Mouse (Mus musculus): ENCODE data around the gene Camk2n1. TPM values are rescaled to one million over a fixed set of nuclear protein-coding genes. Genes with fewer than 3 reads are reported as not detected.

The Camk2n1 gene
- polyA plus RNA-seq, 1 experiment from 2014 or later = 1.9 TPM

DNA sequence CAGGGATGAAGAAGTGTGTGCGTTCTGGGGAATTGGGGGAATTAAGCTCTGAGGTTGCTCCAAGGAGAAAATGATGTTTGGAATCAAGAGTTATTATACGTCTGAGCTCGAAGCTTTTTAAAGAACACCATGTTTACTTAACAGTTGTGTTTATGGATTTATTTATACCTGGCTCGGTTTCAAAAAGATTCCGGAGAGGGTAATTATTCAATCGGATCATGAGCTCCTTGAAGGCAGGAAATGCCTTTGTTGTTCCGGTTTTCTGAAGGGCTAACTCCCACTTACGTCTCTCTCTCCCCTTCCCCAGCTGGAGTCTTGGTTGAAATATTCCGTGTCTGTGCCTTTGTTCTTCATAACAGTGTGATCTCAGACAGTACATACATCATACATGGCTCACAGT lies 26.8 kb downstream of the Camk2n1 start:
- 47% methylated on average over 9 of the region's 9 CpGs for WGBS
- Histone ChIP-seq H3K4me2 (replicated peaks) (no peak overlapping the region), H3K27me3 (peaks cover 14% of the 10 kb centered on the region), H3K27ac (no peak overlapping the region), H3K4me1 (no peaks in the 10 kb centered on the region), H3K4me3 (no peak overlapping the region), H3K9me3 (no peaks in the 10 kb centered on the region), H3K36me3 (no peaks in the 10 kb centered on the region), H3K9ac (no peak overlapping the region)
- no peak for ATAC-seq (ENCODE audit: low FRiP score, low read depth)

DNA sequence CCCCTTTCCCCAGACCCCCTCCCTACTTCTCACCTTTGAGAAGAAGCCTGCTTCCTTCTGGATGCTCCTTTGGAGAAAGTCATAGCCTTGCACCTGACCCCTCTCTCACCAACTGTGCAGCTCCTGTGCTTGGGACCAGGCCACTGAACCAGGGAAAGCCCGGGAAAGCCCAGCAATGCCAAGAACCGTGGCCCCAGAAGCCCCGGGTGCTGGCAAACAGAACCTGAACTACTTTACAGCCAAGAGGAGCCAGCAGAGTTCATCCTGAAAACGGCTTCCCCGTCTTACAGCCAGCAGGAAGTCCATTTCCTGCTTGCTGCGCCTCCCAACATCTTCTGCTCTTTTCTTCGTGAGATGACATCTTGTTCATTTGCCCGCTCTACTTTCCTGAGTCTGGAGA lies 28.6 kb downstream of the Camk2n1 start:
- WGBS = 71% methylated on average over 8 of the region's 8 CpGs
- Histone ChIP-seq H3K27me3 (no peaks in the 10 kb centered on the region), H3K36me3 (no peaks in the 10 kb centered on the region), H3K4me1 (no peaks in the 10 kb centered on the region), H3K4me2 (replicated peaks) (no peak overlapping the region), H3K27ac (no peak overlapping the region), H3K9me3 (no peaks in the 10 kb centered on the region), H3K4me3 (no peak overlapping the region), H3K9ac (no peak overlapping the region)
- ATAC-seq (ENCODE audit: low FRiP score, low read depth) = no peak

DNA sequence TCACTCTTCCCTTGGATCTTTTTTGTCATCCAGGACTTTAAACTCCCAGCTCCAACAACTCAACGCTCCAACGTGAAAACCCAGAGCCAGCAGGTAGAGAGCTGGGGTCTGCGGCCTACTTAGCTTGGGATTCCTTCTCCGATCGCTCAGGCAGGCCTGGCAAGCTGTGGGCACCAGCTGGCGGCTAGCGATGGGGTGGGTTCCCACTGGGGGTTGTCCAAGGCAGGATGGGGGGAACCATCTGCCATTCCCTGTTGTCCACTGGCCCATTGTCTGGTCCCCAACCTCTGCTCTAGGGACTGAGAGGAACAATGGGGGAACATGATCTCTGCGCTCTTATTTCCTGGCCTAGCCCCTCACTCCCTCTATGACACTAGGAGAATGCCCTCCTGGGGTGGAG lies 34.1 kb downstream of the Camk2n1 start:
- H3K4me3 ChIP-seq = no peak overlapping the region
- WGBS = 53% methylated on average over 8 of the region's 8 CpGs
- 0 out of 2 replicates have a peak, but pooled peaks cover under 1% of the 10 kb centered on the region for H3K4me1 ChIP-seq
- no peak overlapping the region; the same call in 1 of the 2 replicates for H3K9ac ChIP-seq
- H3K4me2 ChIP-seq (replicated peaks) = no peak overlapping the region
- H3K27me3 ChIP-seq = no peaks in the 10 kb centered on the region
- H3K9me3 ChIP-seq = no peaks in the 10 kb centered on the region
- H3K36me3 ChIP-seq = no peaks in the 10 kb centered on the region
- no peak for ATAC-seq (ENCODE audit: low FRiP score, low read depth)
- no peak overlapping the region for H3K27ac ChIP-seq

DNA sequence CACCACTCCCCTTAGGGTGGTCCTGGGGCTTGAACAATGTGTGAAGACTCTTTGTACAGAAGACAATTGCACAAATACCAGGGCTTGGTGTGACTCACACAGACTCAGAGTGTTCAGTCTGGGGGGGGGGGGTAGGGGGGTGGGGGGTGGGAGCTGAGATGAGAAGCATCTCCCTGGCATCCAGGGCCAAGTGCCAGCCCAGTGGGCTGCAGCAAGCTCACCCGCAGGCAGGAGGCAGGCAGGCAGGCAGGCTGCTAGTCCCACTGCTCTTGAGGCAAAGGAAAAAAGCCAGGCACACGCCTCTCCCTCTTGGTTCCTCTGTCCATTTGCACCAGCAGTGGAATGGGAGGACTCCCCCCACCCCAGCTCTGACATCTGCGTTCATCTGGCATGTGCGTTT lies 37.0 kb downstream of the Camk2n1 start:
- no peak overlapping the region for H3K27ac ChIP-seq
- H3K4me2 ChIP-seq (replicated peaks) = no peak overlapping the region
- H3K9me3 ChIP-seq = no peaks in the 10 kb centered on the region
- H3K36me3 ChIP-seq = no peaks in the 10 kb centered on the region
- H3K4me1 ChIP-seq = peaks cover 24% of the 10 kb centered on the region
- no peak for ATAC-seq (ENCODE audit: low FRiP score, low read depth)
- H3K9ac ChIP-seq = no peak overlapping the region
- H3K4me3 ChIP-seq = no peak overlapping the region
- peaks cover 7% of the 10 kb centered on the region for H3K27me3 ChIP-seq
- 76% methylated on average over 4 of the region's 4 CpGs for WGBS

DNA sequence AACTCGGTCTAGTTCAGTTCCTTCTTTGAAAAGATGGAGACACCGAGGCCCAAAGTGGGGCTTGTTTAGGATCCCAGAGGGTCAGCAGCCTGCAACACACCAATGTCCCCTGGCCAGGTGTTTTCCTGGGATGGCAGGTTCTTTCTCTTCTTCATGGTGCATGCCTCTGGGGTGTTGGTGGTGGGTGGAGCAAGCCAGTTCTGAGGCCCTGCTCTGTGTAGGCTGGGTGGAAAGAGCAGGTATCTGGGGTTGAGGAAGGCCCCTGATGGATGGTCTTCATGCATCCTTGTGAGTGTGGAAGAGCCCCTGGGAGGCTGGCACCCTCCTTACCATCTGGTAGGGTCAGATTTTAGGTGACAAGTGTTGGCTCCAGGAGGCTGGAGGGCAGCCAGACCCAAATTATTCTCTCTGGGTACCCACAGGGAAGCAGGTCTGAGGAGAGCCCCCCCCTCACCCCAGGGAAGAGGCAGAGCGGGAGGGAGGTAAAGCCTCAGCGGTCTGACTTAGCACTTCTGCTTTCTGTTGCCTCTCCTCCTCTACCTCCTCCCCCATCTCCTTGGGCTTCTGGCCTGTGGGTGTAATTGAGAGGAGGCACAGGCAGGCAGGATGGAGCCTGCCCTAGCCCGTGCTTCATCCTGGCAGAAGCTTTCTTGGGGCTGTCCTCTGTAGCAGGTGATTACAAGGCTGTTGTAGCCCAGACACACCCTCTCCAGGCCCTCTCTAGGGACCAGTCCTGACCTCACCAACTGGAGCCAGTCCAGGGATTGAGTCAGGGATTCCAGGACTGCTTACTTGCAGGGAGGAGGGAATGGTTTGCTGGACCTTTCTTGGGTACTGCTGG lies 39.3 kb downstream of the Camk2n1 start:
- ATAC-seq (ENCODE audit: low FRiP score, low read depth) = peak; percentile 31; the same call in 1 of the 2 replicates
- WGBS = 42% methylated on average over 5 of the region's 5 CpGs

DNA sequence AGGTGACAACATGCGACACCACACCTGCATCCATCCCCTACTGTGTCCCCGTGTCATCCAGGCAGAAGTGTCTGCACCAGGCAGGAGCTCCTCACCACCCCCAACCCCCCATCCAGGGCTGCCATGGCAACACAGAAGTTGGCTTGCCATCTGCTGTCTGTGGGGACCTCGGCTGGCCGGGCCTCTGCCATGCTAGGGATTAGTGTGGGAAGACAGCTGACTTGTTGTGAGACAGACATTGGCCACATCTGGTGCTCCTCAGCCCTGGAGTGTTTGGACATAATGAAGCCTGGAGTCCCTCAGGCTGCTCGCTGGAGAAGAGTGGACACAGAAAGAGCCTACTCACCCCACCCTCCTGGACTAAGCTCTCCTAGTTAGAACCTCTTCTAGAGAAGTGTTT lies 40.8 kb downstream of the Camk2n1 start:
- no peak overlapping the region for H3K9ac ChIP-seq
- H3K4me3 ChIP-seq = no peak overlapping the region
- H3K27me3 ChIP-seq = peaks cover 7% of the 10 kb centered on the region
- H3K36me3 ChIP-seq = no peaks in the 10 kb centered on the region
- peak; percentile 42; the same call in 1 of the 2 replicates for ATAC-seq (ENCODE audit: low FRiP score, low read depth)
- WGBS = 15% methylated on average over 5 of the region's 5 CpGs
- no peaks in the 10 kb centered on the region for H3K9me3 ChIP-seq
- H3K27ac ChIP-seq = no peak overlapping the region
- H3K4me1 ChIP-seq = peaks cover 33% of the 10 kb centered on the region
- no peak overlapping the region for H3K4me2 ChIP-seq (replicated peaks)

More for the DNA sequence above, 39.3 kb downstream of the Camk2n1 start:
- H3K4me3 ChIP-seq = no peak overlapping the region
- peaks cover 7% of the 10 kb centered on the region for H3K27me3 ChIP-seq
- no peak overlapping the region for H3K27ac ChIP-seq
- no peak overlapping the region for H3K4me2 ChIP-seq (replicated peaks)
- H3K9me3 ChIP-seq = no peaks in the 10 kb centered on the region
- H3K36me3 ChIP-seq = no peaks in the 10 kb centered on the region
- H3K4me1 ChIP-seq = peaks cover 33% of the 10 kb centered on the region
- no peak overlapping the region for H3K9ac ChIP-seq

DNA sequence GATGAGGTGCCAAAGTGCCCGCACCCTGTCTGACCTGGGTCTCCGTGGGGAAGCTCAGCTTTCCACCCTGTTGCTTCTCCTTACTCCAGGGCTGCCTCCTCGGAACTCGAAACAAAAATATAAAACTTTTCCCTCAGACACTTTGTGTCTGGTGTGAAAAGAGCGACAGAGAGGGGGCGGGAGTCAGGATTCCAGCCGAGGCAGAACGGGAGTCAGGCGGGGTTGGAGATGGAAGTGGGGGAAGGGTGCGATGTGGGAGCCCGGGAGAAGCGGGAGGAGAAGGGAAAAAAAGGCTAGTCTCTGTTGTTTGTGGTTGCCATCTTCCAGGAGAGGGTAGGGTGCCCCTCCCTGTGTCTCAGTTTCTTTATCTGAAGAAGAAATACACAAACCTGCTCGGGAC lies 41.7 kb downstream of the Camk2n1 start:
- Histone ChIP-seq H3K36me3 (no peaks in the 10 kb centered on the region), H3K9me3 (no peaks in the 10 kb centered on the region), H3K4me1 (peaks cover 33% of the 10 kb centered on the region), H3K27ac (no peak overlapping the region; the same call in 1 of the 2 replicates), H3K27me3 (peaks cover 7% of the 10 kb centered on the region), H3K9ac (no peak overlapping the region), H3K4me3 (0 out of 2 replicates have a peak overlapping the region, but pooled peaks have one; percentile 7), H3K4me2 (replicated peaks) (peak overlapping the region; percentile 50)
- ATAC-seq (ENCODE audit: low FRiP score, low read depth) = no peak
- 5% methylated on average over 13 of the region's 13 CpGs for WGBS

DNA sequence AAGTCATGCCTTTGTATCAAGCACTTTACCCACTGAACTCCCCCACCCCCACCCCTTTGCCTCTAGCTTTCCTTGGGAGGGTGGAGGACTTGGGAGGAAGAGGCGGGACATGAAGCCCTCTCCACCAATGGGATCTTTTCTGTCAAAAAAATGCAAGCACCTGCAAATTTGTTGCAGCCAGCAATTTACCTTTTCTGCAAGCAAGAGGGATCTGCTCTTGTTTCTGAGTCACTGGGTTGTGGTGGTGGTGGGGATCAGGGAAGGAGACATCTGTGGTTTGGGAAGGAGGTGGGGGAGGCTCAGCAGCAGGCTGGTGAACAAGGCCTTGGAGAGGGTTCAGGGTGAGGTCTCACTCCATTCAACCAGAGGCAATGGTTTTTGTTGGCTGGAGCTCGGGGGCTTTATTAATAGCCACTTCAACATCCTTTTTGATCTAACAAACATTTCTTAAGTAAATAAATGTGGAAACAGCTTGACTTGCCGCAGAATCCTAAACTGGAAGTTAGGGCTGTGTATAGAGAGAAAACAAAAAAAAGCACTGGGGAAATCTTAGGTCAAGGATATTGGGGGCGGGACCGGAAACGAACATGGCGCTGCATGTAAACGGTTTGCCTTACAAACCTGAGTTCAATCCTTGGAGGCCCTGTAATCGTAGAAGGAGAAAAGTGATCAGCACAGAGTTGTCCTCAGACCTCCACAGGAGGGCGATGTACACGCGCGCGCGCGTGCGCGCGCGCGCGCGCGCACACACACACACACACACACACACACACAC lies 42.8 kb downstream of the Camk2n1 start:
- H3K9me3 ChIP-seq = 0 out of 2 replicates have a peak, but pooled peaks cover under 1% of the 10 kb centered on the region
- no peak overlapping the region for H3K4me2 ChIP-seq (replicated peaks)
- peaks cover 33% of the 10 kb centered on the region for H3K4me1 ChIP-seq
- ATAC-seq (ENCODE audit: low FRiP score, low read depth) = no peak
- no peak overlapping the region for H3K4me3 ChIP-seq
- peaks cover 7% of the 10 kb centered on the region for H3K27me3 ChIP-seq
- no peaks in the 10 kb centered on the region for H3K36me3 ChIP-seq
- H3K27ac ChIP-seq = no peak overlapping the region
- 71% methylated on average over 9 of the region's 24 CpGs for WGBS
- no peak overlapping the region for H3K9ac ChIP-seq

DNA sequence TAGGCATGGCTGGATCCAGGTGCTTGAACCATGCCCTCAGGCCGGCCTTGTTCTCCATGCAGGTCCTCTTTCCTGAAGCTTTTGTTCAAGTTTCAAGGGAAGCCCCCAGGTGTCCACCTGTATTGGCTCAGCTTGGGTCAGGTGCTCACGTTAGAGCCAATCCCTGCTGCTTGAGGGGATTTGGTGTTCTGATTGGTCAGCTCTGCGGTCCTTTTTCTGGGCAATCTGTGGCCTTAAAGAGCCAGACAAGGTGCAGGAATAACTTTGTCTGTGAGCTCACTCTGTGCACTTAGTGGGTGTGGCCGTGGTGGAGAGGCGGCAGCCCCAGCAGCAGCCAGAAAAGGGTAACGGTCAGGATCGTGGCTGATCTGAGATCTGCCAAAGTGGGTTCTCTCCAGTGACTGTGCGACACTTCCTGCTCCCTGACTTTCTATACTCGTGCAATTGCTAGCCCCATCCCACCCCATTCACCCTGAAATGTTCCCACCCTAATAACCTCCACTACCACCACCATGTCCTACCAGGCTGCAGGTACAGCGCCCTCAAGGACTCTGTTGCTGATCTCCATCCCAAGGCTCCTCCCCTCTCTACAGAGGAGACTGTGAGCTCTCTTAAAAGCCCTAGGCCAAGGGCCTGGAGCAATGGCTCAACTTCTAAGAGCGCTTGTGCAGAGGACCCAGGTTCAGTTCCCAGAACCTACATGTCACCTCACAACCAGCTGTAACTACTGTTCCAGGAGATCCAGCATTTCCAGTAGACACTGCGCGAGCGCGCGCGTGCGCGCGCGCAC lies 45.9 kb downstream of the Camk2n1 start:
- no peak overlapping the region for H3K9ac ChIP-seq
- peaks cover 29% of the 10 kb centered on the region for H3K4me1 ChIP-seq
- no peak overlapping the region for H3K4me2 ChIP-seq (replicated peaks)
- no peak overlapping the region for H3K27ac ChIP-seq
- no peaks in the 10 kb centered on the region for H3K36me3 ChIP-seq
- no peak for ATAC-seq (ENCODE audit: low FRiP score, low read depth)
- 0 out of 2 replicates have a peak, but pooled peaks cover 4% of the 10 kb centered on the region for H3K9me3 ChIP-seq
- H3K27me3 ChIP-seq = peaks cover 17% of the 10 kb centered on the region
- no peak overlapping the region for H3K4me3 ChIP-seq
- 83% methylated on average over 21 of the region's 21 CpGs for WGBS

DNA sequence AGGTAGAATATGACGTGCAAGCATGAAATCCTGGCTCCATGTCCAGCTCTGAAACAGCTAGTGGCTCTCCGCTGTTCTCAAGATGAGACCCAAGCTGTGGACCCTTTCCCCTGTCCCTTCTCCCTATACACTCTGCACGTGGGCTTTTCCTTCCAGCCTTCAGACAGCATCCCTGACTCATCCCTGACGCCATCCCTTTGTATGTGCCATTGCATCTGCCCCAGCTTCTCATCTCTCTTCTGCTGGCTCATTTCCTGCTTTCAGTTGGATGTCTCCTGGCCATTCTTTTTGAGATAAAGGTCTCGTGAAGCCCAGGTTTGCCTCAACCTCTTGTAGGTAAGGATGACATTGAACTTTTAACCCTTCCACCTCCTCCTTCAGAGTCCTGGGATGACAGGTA lies 46.9 kb downstream of the Camk2n1 start:
- Histone ChIP-seq H3K4me1 (peaks cover 22% of the 10 kb centered on the region), H3K4me3 (no peak overlapping the region), H3K4me2 (replicated peaks) (no peak overlapping the region), H3K36me3 (no peaks in the 10 kb centered on the region), H3K27ac (no peak overlapping the region), H3K9ac (no peak overlapping the region), H3K9me3 (0 out of 2 replicates have a peak, but pooled peaks cover 4% of the 10 kb centered on the region), H3K27me3 (peaks cover 25% of the 10 kb centered on the region)
- ATAC-seq (ENCODE audit: low FRiP score, low read depth) = no peak
- WGBS = 73% methylated on average over 5 of the region's 5 CpGs

DNA sequence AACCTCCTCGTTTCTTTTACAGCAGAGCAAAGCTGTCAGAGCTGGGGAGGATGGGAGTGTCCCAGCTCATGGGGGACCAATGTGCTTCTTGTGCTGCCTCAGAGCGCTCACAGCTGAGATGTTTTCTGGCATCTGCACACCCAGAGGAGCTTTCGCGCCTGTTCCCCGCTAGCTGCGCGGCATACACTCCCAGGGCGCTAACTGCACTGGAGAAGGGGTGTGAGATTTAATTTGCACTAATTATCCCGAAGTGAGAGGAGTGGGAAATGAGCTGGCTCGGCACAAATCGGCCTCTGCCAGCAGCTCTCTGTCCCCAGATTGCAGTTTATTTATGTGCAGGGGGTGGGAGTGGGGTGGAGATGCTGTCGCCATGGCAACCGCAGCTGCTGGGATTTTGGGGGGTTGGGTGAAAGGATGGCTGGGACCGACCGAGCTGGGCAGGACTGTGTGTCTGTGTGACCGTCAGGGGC lies 50.6 kb downstream of the Camk2n1 start:
- ATAC-seq (ENCODE audit: low FRiP score, low read depth) = peak; percentile 57; the same call in 1 of the 2 replicates
- H3K27ac ChIP-seq = no peak overlapping the region
- under 1% methylated on average over 16 of the region's 16 CpGs for WGBS
- peaks cover 37% of the 10 kb centered on the region for H3K27me3 ChIP-seq
- H3K4me1 ChIP-seq = peaks cover 12% of the 10 kb centered on the region
- 0 out of 2 replicates have a peak, but pooled peaks cover 4% of the 10 kb centered on the region for H3K9me3 ChIP-seq
- H3K36me3 ChIP-seq = no peaks in the 10 kb centered on the region
- no peak overlapping the region for H3K4me3 ChIP-seq
- no peak overlapping the region for H3K9ac ChIP-seq
- H3K4me2 ChIP-seq (replicated peaks) = peak overlapping the region; percentile 41

Measured in limb, embryonic 13.5 days (tissue).